Mouse (Mus musculus) urinary bladder, postnatal 10 days (tissue): Measurements from ENCODE around the gene Dlg1.

ENCODE experiments used
- DNase-seq: peaks from one replicate; pipeline ENCODE4 v3.0.0; 2022; ENCODE audit warnings: low spot score

Gene Dlg1

DNA sequence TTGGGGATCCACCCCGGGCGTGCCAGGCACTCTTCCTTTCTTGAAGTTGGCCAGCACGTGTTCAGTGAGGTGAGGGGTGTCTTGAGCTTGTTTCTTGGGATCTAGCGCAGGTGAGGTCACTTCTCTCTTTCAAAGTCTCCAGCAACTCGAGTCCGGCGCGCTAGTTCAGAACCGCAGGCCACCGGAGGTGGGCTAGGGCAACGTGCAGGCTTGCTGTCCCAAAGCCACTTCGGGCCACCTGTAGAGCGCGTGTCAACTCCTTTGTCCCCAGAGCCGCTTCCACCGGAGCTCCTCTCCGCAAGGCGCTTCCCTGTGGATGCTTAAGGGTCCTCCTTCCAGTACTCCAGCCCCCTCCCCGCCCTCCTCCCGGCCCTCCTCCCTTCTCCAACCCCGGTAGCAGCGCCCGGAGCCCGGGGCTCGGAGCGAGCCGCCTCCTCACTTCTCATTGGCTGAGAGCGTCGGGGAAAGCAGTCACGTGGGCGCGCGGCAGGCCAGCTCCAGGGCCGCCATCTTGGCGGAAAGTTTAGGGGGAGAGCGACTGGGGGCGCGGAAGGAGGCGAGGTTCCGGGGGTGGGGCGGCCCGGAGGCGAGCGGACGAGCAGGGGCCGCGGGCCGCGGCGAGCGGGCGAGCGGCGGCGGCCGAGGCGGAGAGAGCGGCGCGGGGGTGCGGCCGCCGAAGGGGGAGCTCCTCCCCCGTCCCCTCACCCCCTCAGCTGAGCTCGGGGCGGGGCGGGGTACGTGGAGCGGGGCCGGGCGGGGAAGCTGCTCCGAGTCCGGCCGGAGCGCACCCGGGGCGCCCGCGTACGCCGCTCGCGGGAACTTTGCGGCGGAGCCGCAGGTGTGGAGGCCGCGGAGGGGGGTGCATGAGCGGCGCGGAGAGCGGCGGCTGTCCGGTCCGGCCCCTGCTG lies at the start of gene Dlg1:
TSS of gene Dlg1 (plus strand) at position 65 of the 908 bp plus-strand sequence.
- peak; percentile 51 for DNase-seq

DNA sequence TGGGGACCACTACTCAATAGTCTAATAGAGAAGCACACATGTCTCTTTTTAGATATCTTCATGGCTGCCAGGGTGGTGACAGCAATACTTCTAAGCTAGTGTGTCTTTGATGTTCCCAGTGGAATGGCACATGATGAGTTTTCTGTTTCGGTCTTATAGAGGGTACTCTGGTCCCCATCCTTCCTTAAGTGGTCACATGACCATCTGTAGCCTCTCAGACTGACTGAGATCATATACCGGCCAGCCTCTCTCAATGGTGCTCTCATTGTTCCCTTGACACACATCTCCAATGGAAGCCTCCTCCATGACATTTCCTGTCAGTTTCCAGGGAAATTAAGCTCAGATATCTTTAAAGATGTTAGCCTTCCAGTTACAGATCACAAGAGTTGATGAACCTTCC lies 46.9 kb upstream of the Dlg1 start:
- DNase-seq: no peak

DNA sequence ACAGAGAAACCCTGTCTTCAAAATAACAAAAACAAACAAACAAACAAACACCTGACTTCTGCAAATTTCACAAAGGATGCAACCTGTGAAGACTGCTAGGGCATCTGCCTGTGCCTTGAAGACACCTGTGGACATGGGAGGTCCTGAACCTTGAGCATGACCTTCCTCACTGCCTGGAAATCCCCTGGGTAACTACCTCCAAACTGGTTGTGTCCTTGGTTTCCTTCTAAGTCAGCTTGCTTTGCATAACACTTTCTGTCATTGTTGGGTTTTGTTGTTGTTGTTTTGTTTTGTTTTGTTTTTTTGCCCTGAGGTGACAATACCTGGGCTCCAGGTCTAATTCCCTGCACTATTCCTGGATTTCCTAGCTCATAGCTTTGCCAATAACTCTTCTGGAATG lies 46.1 kb upstream of the Dlg1 start:
- DNase-seq: no peak

DNA sequence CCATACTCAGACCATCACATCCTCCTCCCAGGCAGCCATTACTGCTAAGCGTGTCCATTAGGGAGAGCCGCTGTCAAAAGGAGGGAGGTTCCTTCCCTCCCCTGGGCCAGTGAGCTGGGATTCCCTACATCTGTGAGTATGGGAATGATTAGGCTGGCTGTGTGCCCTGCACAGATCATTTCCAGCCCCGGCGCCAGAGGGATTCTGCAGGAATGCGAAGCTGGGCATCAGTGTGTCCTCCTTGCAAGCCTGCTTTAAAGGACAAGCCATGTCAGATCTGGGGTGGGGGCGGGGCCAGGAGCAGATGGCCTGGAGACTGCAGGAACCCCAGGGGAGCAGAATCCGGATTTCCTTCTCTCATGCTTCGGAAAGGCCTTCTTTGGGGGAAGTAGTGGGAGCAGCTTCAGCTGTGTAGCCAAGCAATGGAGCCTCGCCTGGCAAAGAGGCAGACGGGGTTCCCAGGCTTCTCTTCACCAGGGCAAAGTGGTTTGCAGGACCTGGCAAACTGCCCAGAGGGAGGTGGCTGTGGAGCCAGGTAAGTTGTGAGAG lies 45.3 kb upstream of the Dlg1 start:
- DNase-seq: peak; percentile 47

DNA sequence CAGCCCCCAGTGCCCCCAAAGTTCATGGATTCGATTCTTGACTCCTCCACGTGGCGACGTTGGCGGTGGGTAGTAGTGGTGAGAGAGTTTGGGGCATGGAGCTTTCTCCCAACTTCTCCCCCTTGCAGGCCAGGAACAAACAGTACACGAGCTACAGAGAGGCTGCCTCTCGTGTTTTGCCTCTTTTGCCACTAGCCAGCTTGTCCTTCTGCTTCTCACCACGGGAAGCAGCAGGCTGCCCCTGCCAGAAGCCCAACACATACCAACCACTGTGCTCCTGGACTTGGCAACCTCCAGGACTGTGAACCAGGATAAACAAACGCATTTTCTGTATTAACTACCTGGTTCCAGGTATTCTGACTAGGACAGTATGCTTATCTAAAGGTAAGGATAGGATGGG lies 44.6 kb upstream of the Dlg1 start:
- DNase-seq: no peak

DNA sequence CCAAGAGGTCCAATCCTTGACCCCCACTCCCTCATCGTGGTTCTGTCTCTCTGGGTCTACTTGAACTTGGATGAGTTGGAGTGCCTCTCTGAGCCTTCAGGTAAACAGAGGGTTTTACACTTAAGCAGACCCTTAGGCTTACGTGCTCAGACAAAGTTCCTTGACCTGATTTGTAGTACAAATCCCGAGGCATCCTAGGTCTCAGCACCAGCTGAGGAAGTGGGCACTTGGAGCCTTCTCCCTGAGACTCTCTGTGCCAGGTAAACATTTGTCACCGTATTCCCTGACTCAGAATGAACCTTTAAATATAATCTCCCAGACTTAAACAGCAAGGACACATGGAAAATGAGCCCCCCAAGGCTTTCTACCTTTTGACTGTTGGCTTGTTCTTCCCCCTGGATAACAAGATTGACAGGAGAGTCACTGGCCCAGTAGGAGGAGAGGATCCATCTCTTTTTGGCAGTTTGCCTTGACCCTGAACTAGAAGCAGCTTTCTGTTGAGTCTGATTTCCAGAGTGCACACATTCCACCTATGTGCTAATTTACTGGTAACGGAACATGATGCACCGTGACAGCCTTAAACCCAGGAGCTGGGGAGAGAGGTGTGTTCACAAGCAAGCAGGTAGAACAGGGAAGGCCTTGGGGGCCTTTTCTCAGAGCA lies 43.4 kb upstream of the Dlg1 start:
- no peak for DNase-seq

DNA sequence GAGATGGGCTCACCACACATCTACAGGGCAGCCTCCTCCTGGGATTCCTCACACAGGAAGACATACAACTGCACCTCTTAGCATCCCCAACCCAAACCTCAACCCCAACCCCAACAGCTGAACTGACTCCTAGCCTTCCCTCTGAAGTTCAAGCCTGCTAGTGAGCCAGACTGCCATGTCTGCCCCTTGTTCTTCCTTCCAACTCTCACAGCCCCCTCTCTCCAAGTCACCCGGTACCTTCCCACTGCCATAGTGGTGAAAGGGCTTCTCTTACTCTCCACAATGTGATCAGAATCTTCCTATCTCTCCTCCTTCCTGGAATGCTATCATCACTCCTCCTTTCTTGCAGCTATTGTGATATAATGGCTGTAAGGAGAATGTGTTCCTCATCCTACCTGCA lies 40.9 kb upstream of the Dlg1 start:
- DNase-seq: no peak

DNA sequence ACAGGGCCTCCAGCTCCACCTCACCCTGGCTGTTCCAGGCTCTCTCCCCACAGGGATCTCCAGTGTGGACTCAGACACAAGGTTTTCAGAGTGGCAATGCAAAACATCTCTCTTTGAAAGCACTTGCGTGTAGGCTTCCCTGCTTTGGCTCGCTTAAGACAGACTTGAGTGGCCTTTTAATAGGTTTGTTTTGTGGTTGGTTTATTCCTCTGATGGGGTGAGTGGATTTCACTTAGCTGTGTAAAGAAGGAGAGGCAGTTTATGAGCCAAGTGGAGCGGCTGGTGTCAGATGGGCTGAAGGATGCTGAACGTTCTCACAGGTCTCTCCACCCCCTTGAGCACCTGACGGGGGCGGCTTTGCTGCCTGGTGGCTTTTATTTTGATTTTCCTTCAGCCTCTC lies 40.1 kb upstream of the Dlg1 start:
- no peak for DNase-seq

DNA sequence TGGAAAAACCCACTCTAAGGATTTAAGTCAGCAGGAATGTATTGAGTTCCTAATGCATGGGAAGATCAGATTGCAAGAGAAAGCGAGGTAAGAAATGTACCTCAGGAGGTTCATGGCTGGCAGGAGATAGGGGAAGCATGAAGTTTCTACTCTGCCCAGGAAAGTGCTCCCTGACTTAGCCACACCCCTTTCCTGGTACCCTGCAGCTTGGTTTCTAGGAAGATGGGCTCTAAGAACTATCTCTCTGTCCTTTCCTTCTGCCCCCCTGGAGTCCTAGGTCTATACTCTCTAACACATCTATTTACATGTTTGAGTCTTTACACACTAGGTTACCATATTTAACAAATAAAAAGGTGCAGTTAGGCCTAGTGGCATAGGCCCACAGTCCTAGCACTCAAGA lies 38.5 kb upstream of the Dlg1 start:
- DNase-seq: no peak

DNA sequence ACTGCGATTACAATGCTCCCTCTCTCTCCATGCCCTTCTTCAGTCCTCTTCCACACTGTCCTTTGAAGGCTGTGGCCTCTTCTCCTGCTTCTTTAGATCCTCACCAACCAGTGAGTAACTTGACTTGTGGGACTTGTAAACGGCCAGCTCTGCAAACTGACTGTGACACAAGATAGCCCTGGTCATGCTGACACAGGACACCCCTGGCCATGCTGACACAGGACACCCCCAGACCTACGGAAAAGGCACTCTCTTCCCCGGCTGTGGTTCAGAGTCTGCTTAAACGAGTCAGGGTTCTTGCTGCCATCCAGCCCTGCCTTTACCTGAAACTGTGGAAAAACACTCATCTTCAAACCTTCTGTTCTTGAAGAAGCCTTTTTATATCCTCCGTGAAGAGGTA lies 36.9 kb upstream of the Dlg1 start:
- DNase-seq: no peak

DNA sequence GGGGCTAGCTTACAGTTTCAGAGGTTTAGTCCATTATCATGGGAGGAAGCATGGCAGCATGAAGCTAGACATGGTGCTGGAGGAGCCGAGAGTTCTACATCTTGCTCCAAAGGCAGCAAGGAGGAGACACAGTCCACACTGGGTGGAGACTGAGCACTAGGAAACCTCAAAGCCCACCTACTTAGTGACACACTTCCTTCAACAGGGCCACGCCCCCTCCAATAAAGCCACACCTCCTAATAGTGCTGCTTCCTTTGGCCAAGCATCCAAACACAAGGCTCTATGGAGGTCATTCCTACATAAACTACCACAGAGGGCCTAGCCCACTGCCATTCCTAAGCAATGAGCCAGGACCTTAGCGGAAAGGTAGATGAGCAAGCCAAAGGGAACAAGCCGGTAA lies 32.9 kb upstream of the Dlg1 start:
- no peak for DNase-seq

DNA sequence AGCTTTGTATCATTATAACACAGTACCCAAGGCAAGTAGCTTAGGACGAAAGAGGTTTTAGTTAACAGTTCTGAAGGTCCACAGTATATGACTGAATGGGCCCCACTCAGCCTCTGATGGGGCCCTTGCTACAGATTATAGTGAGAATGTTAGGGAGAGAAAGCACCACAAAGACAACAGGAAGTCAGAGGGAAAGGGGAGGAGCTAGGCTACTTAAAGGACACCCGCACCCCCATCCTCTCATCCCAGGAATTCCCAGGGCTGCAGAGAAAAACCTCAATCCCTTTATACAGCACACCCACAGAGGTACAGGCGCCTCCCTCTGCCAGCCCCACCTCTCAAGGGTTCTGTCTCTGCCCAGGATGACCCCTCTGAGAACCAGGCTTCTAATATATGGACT lies 32.2 kb upstream of the Dlg1 start:
- DNase-seq: no peak

DNA sequence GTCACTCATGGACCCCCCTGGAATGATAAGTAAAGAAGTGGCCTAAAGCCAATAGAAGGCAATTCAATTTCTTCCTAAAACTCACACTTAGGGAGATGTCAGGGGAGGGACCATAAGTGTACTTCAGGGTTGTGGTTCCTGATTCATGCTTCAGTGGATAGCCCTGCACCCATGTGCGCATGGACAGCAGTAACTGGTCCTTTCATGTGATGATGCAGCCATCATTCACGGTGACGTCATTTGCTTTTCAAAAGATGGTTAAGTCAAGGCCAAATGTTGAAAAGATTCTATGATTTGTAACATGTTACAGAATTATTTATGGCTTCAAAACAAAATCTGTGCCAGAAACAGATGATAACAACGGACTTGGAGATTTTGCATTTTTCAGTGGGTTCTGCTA lies 28.9 kb upstream of the Dlg1 start:
- DNase-seq: no peak

DNA sequence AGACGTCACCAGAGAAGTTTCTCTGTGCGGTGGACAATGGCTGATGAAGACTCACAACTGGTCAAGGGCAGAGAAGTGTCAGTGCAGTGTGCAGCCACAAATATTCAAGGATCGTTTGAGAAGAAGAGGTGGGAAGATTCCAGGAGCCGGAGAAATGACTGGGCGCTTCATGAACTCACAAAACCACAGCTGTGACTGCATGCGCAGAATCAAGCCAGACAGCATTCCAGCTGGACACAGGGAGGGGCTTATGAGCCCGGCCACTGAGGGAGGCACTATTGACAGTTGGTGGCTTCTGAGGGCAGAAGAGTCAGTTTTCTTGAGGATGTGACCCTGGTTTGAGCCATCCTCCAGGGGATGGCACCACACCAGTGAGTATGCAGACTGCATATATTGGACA lies 24.9 kb upstream of the Dlg1 start:
- DNase-seq: no peak

DNA sequence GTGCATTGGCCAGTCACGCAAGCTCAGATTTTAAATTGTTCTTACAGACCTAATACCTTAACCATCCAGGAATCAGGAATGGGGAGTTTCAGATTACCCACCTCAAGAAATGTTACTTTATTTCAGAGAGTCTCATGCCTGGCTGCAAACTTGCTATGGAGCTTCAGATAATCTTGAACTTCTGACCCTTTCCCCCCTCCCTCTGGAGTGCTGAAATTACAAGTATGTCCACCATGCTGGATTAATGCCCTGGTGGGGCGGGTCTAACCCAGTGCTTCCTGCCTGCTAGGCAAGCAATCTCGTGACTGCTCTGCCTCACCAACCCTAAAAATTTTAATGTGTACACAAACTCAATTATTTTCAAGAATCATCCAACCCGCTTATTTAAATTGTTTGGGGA lies 23.3 kb upstream of the Dlg1 start:
- no peak for DNase-seq

DNA sequence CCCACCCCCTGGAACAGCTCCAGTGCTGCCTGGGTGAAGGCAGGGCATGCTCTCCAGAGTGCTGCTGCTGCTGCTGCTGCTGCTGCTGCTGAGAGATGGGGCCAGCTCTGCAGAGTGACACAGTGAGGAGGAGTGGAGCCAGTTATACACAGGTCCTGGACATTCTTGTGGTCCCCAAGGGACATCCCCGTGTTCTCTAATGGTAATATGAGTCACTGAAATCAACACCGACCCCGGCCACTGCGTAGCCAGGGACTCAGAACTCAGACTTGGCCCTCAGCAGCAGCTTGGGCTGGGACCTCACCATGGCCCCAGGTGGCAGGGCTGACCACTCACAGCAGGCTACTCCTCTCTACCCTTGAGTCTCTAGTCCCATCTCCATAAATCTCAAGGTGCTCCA lies 21.5 kb upstream of the Dlg1 start:
- DNase-seq: no peak

DNA sequence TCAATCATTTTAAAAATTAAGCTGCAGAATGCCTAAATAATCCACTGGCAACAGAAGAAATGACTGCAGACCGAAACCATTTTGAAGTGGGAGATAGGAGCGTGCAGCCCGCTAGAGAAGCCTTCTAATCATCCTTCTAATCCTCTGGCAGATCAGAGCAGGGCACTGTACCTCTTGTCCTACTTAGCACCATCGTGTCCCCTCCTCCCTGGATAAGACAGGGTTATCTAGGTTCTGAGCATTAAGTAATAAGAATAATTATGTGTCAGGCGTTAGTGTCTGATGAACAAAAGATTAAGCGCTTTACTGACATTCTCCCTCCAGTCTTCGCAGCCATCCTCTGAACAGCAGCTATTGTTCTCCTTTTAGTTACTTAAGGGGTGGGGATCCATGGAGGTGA lies 16.0 kb upstream of the Dlg1 start:
- DNase-seq: no peak

DNA sequence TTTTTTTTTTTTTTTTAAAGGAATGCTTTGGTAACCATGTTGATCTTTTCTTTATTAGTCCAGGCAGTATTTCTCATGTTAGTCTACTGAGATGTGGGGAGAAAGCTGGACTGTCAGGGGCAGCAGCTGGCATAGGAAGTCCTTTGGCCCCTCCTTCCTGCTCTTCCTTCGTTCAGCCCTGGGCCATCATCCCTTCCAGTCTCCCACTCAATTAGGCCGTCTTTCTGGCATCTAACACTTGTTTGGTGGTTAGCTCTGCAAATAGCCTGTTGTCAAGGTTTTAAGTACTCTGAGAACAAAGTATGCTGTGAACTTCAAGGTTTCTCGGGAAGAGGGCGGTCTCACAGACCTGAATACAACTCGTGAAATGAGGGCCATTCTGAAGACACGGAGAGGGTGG lies 12.5 kb upstream of the Dlg1 start:
- no peak for DNase-seq

DNA sequence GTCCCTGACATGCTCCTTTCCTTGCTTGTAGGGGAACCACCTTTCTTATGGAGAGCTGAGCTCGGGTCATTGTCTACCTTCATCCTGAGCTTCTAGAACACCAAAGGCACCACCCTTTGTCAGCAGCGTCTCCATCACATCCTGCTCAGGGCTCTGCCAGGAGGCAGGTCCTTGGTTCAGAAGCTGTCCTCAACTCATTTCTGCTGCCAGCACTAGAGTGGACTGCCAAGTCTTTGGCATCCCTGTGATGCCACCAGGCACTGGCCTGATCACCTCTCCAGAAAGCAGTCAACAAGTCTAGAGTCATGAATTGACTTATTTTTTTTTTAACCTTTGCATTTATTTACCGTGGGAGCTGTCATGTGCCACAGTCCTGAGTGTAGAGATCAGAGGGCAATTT lies 11.7 kb upstream of the Dlg1 start:
- DNase-seq: no peak

DNA sequence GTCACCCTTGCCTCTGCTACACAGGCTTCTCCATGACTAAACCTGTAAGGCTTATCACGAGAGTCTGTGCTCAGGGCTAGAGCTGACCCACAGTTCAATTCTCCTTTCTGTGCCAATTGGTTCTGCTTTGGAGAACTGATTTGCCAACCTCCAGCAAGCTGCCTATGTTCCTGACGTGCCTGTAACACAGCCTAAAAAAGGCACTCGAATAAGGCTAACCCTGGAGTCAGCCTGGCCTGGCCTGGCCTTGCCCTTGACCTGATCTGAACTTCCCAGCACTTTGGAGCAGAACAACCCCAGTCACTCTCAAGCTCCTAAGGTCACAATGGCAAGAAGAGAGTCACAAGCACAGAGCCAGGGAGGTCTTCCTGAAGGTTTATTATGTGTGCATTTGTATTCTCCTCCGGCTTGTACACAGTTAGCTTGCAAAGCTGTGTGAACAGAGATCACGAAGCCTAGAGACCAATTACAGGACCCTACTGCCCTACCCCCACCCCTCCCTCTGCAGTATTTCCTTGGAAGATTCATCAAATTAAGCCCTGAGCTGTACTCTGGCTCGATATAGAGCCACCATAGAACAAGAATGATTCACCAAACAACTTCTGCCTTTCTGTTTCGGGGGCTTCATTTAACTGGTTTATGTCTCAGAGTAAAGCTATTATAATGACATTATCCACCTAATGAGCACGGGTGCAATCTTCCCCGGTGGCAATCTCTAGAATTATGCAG lies 11.0 kb upstream of the Dlg1 start:
- no peak for DNase-seq

DNA sequence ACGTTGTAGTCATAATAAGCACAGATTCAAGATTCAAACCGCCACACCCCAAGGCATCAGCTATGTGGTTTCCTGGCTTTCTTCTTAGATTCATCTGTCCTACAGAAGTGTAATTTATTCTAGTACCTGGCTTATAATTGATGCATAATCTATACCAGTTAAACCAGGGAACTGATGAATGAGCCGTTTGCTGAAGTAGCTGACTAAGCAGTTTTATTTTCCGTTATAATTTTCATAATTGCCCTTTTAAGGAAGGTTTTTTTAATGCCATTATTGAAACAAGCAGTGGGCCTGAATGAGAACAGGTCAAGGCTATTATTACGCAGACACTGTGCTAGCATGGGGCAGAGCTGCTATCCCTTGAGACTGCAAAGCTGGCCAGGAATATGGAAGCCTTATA lies 9.6 kb upstream of the Dlg1 start:
- no peak for DNase-seq

DNA sequence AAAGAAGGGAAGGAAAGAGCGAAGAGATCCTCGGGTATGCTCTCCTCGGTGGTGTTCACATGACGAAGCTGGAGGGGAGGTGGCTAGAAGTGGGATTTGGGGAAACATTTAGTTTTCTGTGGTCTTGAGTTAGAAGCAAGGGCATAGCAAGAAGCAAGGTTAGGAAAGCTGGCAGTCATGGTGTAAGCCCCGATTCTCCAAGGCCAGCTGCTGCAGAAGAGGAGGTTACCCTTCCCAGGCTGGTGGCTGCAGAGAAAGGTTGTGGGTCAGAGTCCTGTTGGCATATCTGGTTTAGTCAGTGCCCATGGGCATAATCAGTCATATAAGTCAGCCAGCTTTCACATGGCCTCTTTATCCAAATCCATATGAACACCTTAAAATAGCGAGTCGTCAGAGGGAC lies 9.2 kb upstream of the Dlg1 start:
- no peak for DNase-seq

DNA sequence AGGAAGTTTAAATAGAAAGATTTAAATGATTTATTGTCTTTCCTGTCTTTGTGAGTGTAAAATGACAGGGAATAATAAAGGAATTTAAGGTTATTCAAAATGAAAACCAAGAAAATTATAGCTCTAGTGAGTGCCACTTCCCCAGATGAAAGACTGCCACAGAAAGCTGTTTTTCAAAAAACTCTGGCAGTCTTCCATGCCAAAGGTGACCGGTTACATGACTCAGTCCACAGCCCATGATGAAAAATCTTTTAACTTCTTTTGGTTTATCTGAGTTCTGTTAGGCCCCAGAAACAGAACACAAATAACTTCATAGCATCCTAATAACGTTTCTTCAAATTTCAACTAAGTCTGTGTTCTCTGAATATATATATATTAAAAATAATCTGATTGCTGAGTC lies 7.7 kb upstream of the Dlg1 start:
- no peak for DNase-seq
